Mouse (Mus musculus): ENCODE data around the gene Ascc1. TPM values are rescaled to one million over a fixed set of nuclear protein-coding genes. Genes with fewer than 3 reads are reported as not detected.
A peak's percentile ranks its signal among the peaks of the same experiment; 100 is the strongest.

Gene Ascc1
- polyA plus RNA-seq, 1 experiment from 2014 or later = 57.8 TPM

DNA sequence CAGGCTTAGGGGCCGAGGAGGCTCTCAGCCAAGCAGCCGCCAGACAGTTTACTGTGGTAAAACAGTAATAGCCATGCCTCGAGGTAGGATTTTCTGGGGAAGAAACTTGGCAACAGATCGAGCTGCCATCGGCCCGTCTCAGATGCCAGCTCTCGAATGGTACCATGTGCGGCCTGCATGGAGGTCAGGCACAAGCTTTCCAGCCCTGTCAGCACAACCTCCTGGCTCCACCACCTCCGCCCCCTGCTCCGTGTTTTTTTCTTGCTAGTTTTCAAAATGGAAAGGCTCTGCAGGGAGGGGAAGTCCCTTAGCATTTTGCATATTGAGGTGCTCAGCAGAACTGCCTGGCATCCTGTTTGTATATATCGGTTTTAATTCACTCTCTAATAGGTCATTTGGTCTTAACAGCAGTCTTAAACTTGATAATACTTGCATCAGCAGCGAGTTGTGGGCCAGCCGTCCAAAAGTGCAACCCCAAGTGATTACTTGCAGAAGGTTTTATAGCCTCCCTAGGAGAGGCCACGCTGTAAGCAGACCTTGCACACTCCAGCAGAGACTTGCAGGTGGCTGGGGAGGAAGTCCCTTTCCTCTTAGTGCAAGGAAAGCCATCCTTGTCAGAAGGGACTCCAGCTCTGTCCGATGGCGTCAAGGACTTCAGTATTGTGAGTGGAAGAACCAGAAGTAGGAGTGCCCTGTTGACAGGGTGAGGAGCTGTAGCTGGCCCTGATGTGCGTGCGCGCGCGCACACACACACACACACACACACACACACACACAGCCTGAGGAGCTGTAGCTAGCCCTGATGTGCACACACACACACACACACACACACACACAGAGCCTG is 78.6 kb downstream of the Ascc1 start:
- Histone ChIP-seq H3K4me2 (ENCODE audit: low read length) (no peak overlapping the region), H3K9me3 (replicated peaks; ENCODE audit: low read length) (no peaks in the 10 kb centered on the region), H3K4me1 (replicated peaks; ENCODE audit: insufficient read depth, low read length) (peaks cover 19% of the 10 kb centered on the region), H3K9ac (ENCODE audit: low read depth, low read length) (0 out of 2 replicates have a peak overlapping the region, but pooled peaks have one; percentile 31), H3K4me3 (replicated peaks; ENCODE audit: low read depth, low read length) (no peak overlapping the region), H3K36me3 (ENCODE audit: insufficient read depth, low read length) (no peaks in the 10 kb centered on the region), H3K27me3 (ENCODE audit: insufficient read depth, low read length) (no peaks in the 10 kb centered on the region), H3K27ac (peak overlapping the region; percentile 3; the same call in 1 of the 2 replicates)
- no peak for TF ChIP-seq CTCF (IDR thresholded peaks at IDR 0.05; ENCODE audit: low read depth)
- DNase-seq (ENCODE audit: low spot score) = peak; percentile 33
- WGBS = 32% methylated on average over 21 of the region's 21 CpGs
- ATAC-seq (replicated peaks; ENCODE audit: low FRiP score, low read depth) = peak; percentile 21; the same call in 1 of the 2 replicates

DNA sequence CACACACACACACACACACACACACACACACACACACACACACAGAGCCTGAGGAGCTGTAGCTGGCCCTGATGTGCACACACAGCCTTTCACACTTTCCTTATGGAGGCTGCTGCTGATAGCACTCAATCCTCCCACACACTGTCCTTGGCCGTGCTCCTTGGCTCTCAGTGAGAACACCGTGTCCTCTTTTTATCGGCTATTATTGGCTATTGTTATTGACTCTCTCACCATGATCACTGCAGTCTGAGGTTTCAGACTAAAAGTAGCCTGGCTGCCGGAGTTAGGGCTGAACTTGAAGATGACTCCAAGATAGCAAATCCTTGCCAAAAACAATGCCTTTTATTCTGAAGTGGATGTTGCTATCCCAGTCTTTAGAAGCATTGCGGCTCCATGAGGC is 79.3 kb downstream of the Ascc1 start:
- 30% methylated on average over 5 of the region's 5 CpGs for WGBS
- H3K4me3 ChIP-seq (replicated peaks; ENCODE audit: low read depth, low read length) = no peak overlapping the region
- ATAC-seq (replicated peaks; ENCODE audit: low FRiP score, low read depth) (0 out of 2 replicates have a peak, but pooled peaks have one; percentile 4), DNase-seq (ENCODE audit: low spot score) (peak; percentile 82)
- no peaks in the 10 kb centered on the region for H3K36me3 ChIP-seq (ENCODE audit: insufficient read depth, low read length)
- no peak overlapping the region for H3K4me2 ChIP-seq (ENCODE audit: low read length)
- peaks cover 19% of the 10 kb centered on the region for H3K4me1 ChIP-seq (replicated peaks; ENCODE audit: insufficient read depth, low read length)
- H3K9me3 ChIP-seq (replicated peaks; ENCODE audit: low read length) = no peaks in the 10 kb centered on the region
- H3K27me3 ChIP-seq (ENCODE audit: insufficient read depth, low read length) = no peaks in the 10 kb centered on the region
- TF ChIP-seq CTCF (IDR thresholded peaks at IDR 0.05; ENCODE audit: low read depth) = no peak
- peak overlapping the region; percentile 40; the same call in 1 of the 2 replicates for H3K27ac ChIP-seq
- no peak overlapping the region for H3K9ac ChIP-seq (ENCODE audit: low read depth, low read length)

DNA sequence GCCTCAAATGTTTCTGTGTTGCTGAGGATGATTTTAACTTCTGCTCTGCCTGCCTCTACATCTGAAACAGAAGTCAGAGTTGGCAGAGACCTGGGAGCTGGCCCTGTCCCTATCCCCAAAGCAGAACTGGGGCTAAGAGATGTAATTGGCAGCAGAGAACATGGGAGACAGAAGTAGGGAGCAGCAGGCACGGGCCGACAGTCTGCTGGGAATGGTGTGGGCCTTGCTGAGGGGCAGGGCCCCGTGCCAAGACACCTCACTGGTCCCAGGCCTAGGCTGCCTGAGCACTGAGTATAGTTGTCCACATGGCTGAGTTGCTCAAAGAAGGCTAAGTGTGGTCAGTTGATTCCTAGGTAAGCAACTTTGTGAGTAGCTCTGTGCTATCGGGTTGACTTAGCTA is 81.5 kb downstream of the Ascc1 start:
- Histone ChIP-seq H3K4me2 (ENCODE audit: low read length) (no peak overlapping the region), H3K4me1 (replicated peaks; ENCODE audit: insufficient read depth, low read length) (peaks cover 11% of the 10 kb centered on the region), H3K4me3 (replicated peaks; ENCODE audit: low read depth, low read length) (no peak overlapping the region), H3K9ac (ENCODE audit: low read depth, low read length) (no peak overlapping the region), H3K27me3 (ENCODE audit: insufficient read depth, low read length) (no peaks in the 10 kb centered on the region), H3K36me3 (ENCODE audit: insufficient read depth, low read length) (no peaks in the 10 kb centered on the region), H3K27ac (no peak overlapping the region), H3K9me3 (replicated peaks; ENCODE audit: low read length) (no peaks in the 10 kb centered on the region)
- 82% methylated on average over 4 of the region's 4 CpGs for WGBS
- DNase-seq (ENCODE audit: low spot score) (no peak), ATAC-seq (replicated peaks; ENCODE audit: low FRiP score, low read depth) (no peak)
- no peak for TF ChIP-seq CTCF (IDR thresholded peaks at IDR 0.05; ENCODE audit: low read depth)

DNA sequence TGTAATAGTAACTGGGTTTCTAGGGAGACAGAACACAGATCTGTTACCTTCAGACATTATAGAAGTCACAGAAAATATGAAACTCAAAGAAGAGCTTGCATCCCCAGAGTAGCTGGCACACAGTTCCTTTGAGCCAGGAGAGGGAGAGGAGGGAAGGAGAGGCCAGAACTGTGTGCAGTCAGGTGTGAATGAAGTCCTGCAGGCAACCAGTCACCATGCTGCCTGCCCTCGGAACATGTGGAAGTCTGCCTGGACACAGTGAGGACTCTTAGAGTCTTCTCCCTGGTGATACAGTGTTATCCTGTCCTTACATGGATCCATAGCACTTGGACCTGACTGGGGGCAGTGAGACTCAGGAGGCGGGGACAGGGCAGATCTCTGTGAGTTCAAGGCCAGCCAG is 89.7 kb downstream of the Ascc1 start:
- Histone ChIP-seq H3K27ac (no peak overlapping the region), H3K4me2 (ENCODE audit: low read length) (no peak overlapping the region), H3K9ac (ENCODE audit: low read depth, low read length) (no peak overlapping the region), H3K4me3 (replicated peaks; ENCODE audit: low read depth, low read length) (no peak overlapping the region), H3K9me3 (replicated peaks; ENCODE audit: low read length) (no peaks in the 10 kb centered on the region), H3K27me3 (ENCODE audit: insufficient read depth, low read length) (no peaks in the 10 kb centered on the region), H3K4me1 (replicated peaks; ENCODE audit: insufficient read depth, low read length) (0 out of 2 replicates have a peak, but pooled peaks cover 3% of the 10 kb centered on the region), H3K36me3 (ENCODE audit: insufficient read depth, low read length) (no peaks in the 10 kb centered on the region)
- 62% methylated on average over 2 of the region's 2 CpGs for WGBS
- TF ChIP-seq CTCF (IDR thresholded peaks at IDR 0.05; ENCODE audit: low read depth) = no peak
- DNase-seq (ENCODE audit: low spot score) (no peak), ATAC-seq (replicated peaks; ENCODE audit: low FRiP score, low read depth) (no peak)

DNA sequence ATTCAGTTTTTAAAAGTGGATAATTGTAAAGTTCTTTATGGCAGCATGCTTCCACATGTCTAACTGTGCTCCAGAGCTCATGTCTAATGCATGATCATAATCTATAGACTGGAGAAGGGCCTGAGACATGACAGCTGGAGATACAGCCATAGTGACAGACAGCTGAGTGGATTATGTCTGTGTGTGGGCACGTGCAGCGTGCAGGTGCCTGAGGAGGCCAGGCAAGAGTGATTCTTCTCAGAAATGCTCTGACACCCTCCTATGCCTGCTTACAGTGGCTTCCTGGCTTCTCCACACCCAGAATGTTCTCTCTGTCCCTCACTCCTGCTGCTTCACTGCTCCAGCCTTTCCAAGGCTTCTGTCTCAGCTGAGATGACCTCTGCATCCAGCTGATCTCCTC is 91.1 kb downstream of the Ascc1 start:
- H3K27me3 ChIP-seq (ENCODE audit: insufficient read depth, low read length) = no peaks in the 10 kb centered on the region
- no peak for TF ChIP-seq CTCF (IDR thresholded peaks at IDR 0.05; ENCODE audit: low read depth)
- 0 out of 2 replicates have a peak, but pooled peaks cover 3% of the 10 kb centered on the region for H3K4me1 ChIP-seq (replicated peaks; ENCODE audit: insufficient read depth, low read length)
- ATAC-seq (replicated peaks; ENCODE audit: low FRiP score, low read depth) (no peak), DNase-seq (ENCODE audit: low spot score) (no peak)
- no peak overlapping the region for H3K27ac ChIP-seq
- 85% methylated on average over 2 of the region's 2 CpGs for WGBS
- H3K4me2 ChIP-seq (ENCODE audit: low read length) = no peak overlapping the region
- H3K9ac ChIP-seq (ENCODE audit: low read depth, low read length) = no peak overlapping the region
- no peaks in the 10 kb centered on the region for H3K36me3 ChIP-seq (ENCODE audit: insufficient read depth, low read length)
- no peaks in the 10 kb centered on the region for H3K9me3 ChIP-seq (replicated peaks; ENCODE audit: low read length)
- no peak overlapping the region for H3K4me3 ChIP-seq (replicated peaks; ENCODE audit: low read depth, low read length)

DNA sequence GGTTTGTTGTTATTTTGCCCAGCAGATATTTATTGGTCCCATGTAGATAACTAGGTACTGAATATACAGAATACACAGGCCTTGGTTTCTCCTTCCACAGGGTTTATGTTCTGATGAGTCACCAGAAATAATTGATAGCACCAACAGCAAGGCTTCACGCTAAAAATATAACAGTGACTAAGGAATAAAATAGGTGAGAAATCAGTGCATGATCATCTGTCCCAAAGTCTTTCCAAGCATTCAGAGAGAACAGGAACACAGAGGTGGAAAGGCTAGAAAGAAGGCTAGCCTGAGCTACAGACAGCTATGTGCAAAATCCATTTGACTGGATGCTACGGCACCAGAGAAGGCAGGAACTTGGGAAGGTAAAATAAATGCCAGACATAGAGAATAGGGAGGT is 93.0 kb downstream of the Ascc1 start:
- no peak for TF ChIP-seq CTCF (IDR thresholded peaks at IDR 0.05; ENCODE audit: low read depth)
- Histone ChIP-seq H3K4me2 (ENCODE audit: low read length) (no peak overlapping the region), H3K4me3 (replicated peaks; ENCODE audit: low read depth, low read length) (no peak overlapping the region), H3K36me3 (ENCODE audit: insufficient read depth, low read length) (no peaks in the 10 kb centered on the region), H3K27ac (0 out of 2 replicates have a peak overlapping the region, but pooled peaks have one; percentile 25), H3K4me1 (replicated peaks; ENCODE audit: insufficient read depth, low read length) (0 out of 2 replicates have a peak, but pooled peaks cover 3% of the 10 kb centered on the region), H3K27me3 (ENCODE audit: insufficient read depth, low read length) (no peaks in the 10 kb centered on the region), H3K9me3 (replicated peaks; ENCODE audit: low read length) (no peaks in the 10 kb centered on the region), H3K9ac (ENCODE audit: low read depth, low read length) (no peak overlapping the region)
- DNase-seq (ENCODE audit: low spot score) = no peak
- no peak for ATAC-seq (replicated peaks; ENCODE audit: low FRiP score, low read depth)
- 84% methylated on average over 2 of the region's 2 CpGs for WGBS

Data from kidney, postnatal 0 days (tissue).